Mouse (Mus musculus) cerebellum, adult 9-11 months (tissue): Measurements from ENCODE around the gene Lrit3.
A peak's percentile ranks its signal among the peaks of the same experiment; 100 is the strongest.

Source experiments
- DNase-seq: peaks from one replicate; pipeline ENCODE4 v3.0.0; 2022

The Lrit3 gene

DNA sequence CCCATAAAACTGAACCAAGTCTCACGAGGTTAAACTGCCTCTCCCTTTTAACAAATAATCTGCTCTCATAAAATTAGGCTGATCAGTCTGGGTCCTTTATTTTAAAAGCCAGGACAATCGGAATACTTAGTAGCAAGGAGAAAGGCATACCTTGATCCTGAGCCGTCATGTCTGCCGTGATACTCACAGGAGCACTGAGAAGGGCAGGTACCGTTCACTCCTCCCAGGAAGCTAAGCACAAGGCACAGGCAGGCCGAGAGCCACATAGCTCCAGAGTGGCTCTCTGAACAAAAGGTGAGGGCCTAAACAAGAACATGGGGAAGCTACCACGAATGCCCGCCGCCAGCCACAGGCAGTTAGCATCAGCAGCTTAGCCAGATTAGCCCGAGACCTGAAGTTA lies at the start of gene Lrit3:
Gene Lrit3, minus strand, starts transcription at position 266 of the 400 bp plus-strand sequence.
- DNase-seq: no peak

DNA sequence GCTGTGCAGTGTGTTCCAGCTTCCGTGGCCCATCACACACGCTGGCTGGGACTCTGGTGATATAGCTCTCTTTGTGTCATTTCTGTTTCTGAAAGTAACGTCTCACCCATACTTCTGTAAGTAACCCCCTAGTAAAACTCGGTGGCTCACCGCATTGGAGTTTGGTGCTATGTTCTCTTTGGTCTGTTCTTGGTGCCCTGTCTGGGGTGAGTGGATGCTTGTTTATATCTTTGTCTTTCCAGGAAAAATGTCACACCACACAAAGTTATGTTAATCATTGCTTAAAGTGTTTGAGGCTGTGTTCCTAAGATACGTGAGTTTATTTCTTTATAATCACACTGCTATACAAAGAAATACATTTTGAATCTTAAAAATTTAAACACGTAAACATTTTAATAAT lies 43.0 kb upstream of the Lrit3 start:
- no peak for DNase-seq

DNA sequence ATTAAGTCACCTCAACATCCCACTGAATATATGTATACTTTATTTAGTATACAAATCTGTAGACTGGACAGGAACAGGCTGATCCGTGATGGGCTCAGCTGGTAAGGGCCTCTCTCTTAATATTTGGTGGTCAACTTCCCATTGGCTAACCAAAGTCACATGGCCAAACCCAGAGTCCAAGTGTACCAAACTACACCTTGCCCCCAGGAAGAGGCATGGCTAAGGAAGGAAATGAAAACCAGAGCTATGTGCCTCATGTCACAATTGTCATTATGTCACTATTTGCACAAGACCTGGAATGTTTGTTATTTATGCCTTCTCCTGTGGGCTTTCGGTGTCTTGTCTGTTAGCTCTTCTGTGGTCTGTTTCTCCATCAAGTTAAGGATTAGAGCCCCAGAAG lies 42.0 kb upstream of the Lrit3 start:
- DNase-seq: no peak

DNA sequence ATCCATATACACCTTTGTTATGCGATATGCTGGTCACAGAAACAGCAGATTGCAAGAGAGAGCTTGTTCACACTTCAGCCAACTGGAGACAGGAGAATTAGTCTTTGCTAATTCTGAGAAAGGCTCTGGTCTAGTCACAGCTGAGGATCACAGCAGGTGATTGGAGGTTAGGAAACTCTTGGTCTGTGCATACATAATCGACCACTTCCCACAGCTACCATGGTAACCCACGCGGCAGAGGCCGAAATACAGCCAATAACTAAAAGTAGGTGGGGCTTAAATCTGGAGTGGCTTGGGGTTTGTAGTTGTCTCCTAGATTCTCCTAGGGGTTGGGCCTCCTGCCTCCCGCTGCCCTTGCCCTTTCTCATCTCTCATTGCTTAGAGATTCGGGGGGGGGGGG lies 34.2 kb upstream of the Lrit3 start:
- no peak for DNase-seq

DNA sequence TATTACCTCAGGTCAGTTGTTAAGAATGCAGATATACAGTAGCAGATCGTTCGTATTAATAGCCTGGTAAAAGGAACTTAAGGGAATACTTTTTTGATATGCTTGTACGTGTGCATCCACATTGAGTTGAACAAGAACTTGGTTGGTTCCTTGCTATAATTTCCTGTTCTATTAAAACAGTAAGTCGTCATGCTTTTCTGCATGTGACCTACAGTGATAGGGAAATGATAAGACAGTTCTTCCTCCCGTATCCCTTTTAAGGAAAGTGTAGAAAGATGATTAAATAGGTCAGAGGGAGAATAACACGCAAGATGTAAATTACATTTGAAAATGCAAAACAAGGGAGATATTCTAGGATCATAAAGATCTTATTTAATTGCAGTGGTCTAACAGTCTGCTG lies 33.1 kb upstream of the Lrit3 start:
- no peak for DNase-seq

DNA sequence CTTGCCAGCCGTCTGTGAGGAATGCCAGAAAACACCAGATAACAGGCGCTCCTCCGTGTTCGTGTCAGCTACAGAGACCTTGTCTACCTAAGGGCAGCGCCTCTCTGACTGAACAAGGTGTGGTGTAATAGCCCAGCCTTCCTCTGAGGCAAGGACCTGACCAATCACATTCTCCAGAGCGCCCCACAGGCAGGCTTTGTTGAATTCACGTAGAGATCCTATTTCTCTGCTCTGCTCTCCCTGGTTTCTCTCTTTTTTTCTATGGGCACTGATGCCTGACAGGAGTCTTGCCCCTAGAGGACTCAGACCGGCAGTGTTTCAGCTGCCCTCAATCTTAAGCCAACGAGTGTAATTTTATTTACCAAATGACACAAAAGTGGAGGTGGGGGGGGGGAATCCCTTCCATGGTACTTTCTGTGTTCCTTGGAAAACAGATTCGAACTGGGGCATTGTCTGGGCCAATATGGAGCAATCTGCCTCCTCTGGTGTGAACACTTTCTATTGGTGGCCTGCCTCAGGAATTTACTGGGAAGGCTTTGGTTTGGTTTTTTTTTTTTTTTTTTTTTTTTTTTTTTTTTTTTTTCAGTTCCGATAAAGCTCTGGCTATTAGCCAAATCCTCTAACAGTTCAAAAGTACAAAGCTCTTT lies 32.3 kb upstream of the Lrit3 start:
- no peak for DNase-seq

DNA sequence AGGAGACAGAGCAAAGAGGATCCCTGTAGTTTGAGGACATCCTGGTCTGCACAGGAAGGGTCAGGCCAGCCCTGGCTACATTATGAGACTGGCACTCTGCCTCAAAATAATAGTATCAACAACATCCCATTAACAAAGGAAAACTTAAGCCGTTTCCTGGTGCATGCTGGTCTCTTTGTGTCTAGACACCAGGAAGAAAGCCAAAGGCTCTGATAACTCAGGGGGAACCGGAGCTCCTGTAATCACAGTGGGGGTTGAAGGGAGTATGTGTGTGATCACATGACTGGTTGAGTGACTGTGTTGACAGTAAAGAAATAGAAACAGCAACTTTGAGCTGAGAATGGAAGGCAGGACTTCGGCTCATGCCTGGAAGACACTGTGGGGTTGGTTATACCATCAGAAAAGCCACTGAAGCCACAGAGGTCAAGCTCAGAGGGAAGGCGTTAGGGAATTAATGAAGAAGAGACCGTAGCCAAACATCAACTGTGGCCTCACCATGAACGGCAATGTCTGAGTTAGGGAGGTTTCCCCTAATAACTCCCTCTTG lies 31.6 kb upstream of the Lrit3 start, which contains the start of gene Cfi:
Gene Cfi, plus strand, starts transcription at position 497 of the 547 bp plus-strand sequence.
- no peak for DNase-seq

DNA sequence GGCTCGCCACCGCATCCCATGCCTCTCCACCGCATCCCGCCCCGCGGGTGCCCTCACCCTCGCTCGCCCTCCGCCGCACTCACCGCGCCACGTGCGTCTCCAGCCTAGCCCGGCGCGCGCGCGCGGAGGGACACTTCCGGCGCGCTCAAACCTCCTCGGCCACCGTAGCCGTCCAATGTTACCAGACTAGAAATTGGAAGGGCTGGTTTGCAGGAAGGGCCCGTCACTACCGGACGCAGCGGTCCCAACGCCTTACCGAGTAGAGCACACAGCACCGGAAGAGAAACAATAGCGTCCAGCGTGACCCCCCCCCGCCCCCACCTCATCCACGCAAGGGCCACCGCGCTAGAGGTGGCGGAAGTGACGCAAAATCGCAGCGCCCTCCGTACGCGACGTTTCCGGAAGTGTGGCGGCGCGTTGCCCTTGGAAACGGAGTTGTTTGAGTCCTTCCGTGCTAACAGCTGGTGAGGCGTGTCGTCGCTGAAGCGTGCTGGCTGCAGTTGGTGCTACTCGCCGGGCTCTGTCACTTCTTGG lies 27.3 kb upstream of the Lrit3 start, which contains the start of gene Gar1:
Gene Gar1, minus strand, starts transcription at position 362 of the 534 bp plus-strand sequence.
- DNase-seq: peak; percentile 96

DNA sequence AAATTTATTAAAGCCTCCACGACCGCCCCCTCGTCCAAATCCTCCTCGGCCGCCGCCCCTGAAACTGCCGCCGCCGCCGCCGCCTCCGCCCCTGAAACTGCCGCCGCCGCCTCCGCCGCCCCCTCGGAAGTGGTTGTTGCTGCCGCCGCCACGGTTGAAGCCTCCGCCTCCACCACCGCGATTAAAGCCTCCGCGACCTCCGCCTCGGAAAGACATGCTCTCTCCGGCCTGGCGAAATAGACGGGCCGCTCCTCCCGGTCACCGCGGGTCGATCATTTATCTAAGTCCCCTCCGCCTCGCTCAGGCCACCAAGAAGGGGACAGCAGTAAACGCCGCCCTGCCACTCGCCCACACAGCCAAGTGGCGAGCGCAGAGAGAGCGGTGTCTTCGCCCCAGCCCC lies 26.8 kb upstream of the Lrit3 start:
- DNase-seq: no peak

DNA sequence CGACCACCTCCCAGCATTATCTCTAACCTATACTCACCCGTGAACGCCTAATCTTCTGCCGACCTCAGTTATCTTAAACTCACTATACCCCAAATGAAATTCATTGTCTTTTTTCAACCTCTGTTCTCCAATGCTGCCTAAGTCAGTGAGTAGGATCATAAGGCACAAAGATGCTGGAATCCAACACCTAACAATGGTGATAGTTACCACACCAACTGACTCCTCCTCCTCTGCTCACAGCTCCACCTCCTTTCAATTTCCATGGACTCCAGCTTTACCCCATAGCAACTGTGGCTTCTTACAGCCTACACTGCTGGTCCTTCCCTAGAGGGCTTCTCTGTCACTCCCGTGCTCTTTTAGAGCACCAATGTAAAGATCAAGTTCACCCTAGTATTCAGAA lies 23.9 kb upstream of the Lrit3 start:
- no peak for DNase-seq

DNA sequence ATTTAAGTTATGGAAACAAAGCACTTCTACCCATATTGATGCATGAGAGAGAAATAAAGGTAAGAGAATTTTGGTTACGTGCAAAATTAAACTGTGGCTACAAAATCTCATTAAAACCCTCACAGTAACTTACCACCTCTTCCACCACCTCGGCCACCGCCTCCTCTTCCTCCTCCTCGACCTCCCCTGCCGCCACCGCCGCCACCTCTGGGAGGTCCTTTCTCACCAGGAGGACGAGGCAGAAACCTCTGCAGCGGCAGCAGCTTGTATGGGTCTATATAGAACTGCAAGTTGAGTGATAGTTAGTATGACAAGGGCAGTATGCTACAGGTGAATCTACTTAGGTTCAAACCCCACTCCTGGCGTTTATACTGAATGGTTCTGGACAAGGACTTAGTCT lies 22.9 kb upstream of the Lrit3 start:
- DNase-seq: no peak

DNA sequence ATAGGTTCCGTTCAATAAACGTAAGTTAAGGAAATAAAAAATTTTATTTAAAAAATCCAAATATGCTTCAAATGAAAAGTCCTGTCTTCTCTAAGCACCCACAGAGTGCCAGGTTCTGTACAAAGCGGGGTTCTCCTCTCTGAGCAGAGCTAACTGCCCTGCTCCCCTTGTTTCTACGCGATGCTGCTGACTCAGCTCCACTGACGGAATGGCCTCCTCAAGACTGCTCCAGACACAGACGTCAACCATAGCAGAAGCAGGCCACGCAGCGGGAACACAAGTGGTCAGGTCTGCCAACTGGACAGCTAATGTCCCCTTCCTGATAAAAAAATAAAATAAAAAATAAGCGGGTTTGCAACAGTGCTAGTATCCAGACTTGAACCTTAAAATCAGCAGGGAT lies 21.1 kb upstream of the Lrit3 start:
- no peak for DNase-seq

DNA sequence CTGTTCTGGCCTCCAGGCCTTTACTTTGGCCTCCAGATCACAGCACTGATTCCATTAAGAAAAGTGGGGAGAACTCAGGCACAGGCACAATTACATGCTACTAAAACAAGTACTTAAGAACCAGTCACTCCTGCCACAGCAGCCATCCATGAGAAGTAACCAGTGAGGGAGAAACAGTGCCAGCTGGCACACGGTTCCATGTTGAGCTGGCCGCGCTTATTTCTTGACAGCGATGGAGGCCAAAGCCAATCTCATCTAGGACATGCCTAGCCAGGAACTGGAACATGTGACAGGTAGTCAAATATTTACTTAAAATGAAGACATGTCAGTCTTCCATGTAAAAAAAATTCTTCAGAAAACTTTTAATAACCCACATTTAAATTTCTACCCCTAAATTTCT lies 20.3 kb upstream of the Lrit3 start:
- DNase-seq: no peak

DNA sequence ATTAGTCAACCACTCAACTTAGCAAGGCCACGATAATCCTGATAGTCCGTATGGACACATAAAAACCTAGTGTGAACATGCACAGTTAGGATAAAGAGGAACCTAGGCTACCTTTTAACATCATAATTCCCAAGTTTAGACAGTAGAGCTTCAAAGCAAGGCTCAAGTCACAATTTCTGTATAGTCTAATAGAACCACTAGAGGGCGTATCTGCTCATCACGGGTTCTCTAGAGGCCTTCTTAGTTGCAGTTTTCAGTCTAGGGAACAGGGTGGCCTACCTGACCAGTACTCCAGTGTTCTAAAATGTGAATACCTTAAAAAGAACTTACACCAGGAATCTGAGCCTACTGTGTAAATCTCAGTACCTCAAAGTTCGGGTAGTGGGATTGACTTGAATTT lies 19.5 kb upstream of the Lrit3 start:
- no peak for DNase-seq

DNA sequence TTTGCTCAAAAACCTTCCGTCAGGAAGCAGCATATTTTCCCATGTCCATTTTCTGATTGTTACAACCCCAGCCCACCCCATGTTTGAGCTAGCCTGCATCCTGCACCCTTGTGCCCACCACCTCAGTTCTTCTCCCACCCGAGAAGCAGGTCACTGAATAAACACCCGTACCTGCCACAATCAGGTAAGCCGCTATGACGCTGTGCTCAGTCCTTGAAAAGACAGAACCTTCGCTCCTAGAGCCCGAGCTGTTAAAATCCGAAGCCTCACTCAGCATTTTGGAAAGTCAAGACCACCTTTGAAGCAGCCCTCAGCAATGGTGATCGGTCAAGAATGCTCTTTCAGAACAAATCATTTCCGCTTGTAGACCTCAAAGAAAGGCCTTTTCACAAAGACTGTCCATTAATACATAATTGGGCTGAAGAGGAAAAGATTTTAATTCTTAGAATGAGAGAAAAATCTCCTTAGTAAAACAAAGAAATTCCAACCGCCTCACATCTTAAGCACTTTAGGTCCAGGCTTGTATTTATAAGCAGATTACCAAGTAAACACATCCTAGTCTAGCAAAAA lies 18.5 kb upstream of the Lrit3 start, which contains the start of gene Rrh:
Gene Rrh, minus strand, starts transcription at position 382 of the 570 bp plus-strand sequence.
- no peak for DNase-seq

DNA sequence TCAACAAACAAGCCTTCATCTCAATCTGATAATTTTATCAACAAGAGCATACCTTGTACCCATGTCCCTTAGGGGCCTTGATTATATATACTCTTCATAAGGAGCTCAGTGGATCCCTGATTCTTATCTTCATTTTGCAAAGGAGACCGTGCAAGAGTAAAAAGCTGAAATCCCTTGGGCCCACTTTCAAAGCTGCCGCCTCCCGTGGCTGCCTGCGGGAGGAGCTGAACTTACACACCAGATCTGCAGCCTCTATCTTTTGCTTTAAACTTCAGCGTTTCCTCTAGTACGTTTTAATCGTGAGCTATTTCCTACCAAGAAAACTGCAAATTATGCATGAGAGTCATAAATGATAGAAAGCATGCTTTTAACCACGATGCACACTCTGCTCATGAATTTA lies 17.9 kb upstream of the Lrit3 start:
- no peak for DNase-seq

DNA sequence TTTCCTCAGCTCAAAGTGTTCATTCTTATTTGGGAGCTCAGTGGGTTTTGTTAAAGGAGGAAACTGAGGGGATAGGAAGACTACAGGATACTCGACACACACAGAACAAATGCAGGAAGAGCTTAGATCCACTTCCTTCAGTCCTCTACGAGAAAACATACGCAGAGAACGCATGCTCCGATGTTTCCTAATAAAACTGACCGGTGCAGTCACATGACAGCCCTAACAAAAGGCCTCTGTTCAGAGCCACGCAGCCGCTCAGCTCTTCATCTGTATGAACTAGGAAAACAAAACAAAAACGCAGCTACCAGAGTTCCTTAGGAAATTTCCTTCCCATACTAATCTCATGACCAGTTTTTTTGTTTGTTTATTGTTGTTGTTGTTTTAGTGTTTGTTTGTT lies 17.0 kb upstream of the Lrit3 start:
- no peak for DNase-seq

DNA sequence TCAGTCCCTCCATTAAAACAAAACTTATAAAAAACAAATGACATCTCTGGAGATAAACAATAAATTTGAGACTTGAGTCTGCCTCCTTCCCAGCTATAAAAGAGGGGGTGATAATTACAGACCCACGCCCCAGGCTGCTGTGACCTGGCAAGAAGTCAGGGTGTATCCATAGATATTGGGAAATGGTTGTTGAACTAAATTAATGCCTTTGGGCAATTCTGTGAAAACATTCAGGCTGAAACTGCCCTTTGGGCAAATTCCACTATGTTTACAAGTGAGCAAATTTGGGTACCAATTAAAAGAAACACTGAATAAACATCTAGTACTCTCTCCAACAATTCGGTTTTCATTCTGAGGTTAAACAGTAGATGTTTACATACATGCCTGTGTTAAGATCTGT lies 4.8 kb downstream of the Lrit3 start:
- DNase-seq: no peak

DNA sequence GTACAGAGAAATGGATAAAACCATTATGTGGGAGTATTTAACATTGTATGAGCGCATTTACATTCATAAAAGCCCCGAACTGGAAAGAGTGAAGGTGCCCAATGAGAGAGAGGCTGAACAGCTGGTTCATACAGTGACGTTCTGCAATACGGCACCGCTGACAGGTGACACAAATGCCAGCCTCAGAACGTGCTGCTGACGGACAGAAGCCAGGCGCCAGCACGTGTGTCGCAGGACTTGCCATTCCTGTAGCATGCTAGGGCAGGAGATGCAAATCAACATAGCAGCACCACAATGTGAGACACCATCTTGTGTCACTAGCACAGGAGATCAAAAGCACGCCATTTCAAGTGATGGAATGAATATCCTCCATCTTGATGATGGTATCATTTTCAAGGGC lies 5.3 kb downstream of the Lrit3 start:
- DNase-seq: no peak

DNA sequence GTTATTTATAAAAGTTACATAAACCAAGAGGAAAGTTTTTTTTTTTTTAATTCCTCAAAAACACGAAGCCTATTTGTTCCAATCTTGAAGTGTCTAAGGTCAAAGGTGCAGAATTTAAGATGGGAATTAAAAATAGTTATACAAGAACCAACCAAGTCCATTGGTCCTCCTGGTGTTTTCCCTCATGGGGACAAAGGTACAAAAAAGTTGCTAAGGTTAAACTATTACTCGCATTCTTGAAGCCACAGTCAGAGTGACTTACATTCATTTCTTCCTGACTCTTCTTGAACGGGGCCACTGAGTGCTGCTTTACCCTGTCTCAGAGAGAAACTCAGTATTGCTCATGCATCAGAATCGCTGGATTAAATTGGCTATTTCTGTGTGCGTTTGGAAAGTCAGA lies 6.5 kb downstream of the Lrit3 start:
- no peak for DNase-seq

DNA sequence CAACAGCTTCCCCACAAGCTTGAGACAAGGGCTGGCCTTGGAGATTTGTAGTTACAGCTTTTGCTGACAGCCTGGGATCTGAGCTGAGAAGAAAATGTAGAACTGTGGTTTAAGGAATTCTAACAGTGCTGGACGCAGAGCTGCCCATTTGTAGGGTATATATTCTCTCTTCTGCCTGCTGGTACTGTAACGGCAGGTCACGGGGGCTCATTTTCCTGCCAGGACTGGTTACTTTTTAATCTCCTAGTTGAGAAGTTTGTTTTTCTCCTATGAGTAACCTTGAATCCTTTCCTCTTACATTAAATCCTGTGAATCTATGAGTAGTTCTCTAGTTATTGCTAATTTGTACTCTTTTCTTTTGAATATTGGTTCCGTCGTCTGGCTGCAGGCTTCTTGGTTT lies 10.0 kb downstream of the Lrit3 start:
- DNase-seq: no peak

DNA sequence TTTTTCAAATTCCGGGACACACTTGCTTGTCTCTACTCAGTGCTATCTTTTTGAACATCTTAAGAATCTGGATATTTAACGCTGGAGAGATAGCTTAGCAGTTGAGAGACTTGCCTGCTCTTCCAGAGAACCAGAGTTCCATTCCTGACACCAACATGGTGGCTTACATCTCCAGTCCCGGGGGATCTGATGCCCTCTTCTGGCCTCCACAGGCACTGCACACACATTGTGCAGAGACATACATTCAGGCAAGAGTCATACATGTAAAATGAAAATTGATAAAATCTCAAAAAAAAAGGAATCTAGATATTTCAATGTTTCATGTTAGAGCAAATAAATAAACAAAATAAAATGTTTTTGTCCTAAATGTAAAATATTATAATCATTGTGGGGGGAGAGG lies 21.1 kb downstream of the Lrit3 start:
- DNase-seq: no peak

DNA sequence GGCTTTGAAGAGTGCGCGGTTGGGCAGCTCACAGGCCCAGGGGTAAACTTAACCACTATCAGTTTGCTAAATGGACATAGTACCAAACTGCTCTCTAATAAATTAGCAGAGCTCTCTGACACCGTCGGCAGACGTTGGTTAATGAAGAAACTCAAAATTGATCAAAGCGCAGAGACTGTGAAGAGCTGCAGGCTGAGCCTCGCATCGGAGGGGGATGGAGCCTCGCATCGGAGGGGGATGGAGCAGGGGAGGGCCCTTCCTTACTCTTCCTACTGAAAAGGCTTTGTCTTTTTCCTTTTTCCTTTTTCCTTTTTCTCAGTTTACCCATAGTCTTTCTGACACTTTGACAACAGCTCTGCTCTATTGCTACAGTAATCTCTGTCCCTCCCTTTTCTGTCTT lies 22.4 kb downstream of the Lrit3 start:
- no peak for DNase-seq

DNA sequence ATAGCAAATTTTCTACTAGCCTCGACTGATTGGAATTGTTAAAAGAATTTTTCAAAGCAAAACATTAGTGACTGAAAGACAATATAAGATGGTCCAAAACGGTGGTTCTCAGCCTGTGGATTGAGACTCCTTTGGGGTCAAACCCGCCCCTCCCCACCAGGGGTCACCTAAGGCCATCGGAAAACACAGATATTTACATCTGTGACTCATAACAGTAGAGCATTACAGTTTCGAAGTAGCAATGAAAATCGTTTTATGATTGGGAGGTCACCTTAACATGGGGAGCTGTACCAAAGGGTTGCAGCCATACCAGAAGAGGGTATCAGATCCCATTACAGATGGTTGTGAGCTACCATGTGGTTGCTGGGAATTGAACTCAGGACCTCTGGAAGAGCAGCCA lies 32.6 kb downstream of the Lrit3 start:
- no peak for DNase-seq
